ENCODE assay signal across 9 mouse cellular contexts in genomic region chr6:61523748-61524493, GRCm38 (mm10).
DNase-seq lines count a peak whose midpoint lies in the region; ATAC-seq lines count a peak whose summit lies in the region.
"Had no signal": no experiment of that assay in that cellular context is flagged by ENCODE, and none has a peak within 500 bp of the region (broad histone marks: within the 10 kb centered on the region; RNA-seq: fewer than 3 reads in every experiment).

No protein-coding gene starts in this region.

- H3K36me3 ChIP-seq in limb, embryonic 13.5 days, result no peaks in the 10 kb centered on the region
- H3K36me3 ChIP-seq in limb, embryonic 10.5 days, result no peaks in the 10 kb centered on the region
- no peaks in the 10 kb centered on the region for H3K36me3 ChIP-seq in embryonic facial prominence, embryonic 10.5 days (replicated peaks)
- no peaks in the 10 kb centered on the region for H3K36me3 ChIP-seq in limb, embryonic 15.5 days

- H3K9ac ChIP-seq in limb, embryonic 13.5 days, result no peak overlapping the region
- no peak overlapping the region for H3K9ac ChIP-seq in limb, embryonic 15.5 days

- H3K27me3 ChIP-seq in limb, embryonic 13.5 days, result no peaks in the 10 kb centered on the region
- no peaks in the 10 kb centered on the region for H3K27me3 ChIP-seq in limb, embryonic 10.5 days (ENCODE audit: low read depth, poor library complexity, severe bottlenecking)
- no peaks in the 10 kb centered on the region for H3K27me3 ChIP-seq in embryonic facial prominence, embryonic 10.5 days (replicated peaks; ENCODE audit: low read depth, poor library complexity, severe bottlenecking)
- H3K27me3 ChIP-seq in limb, embryonic 15.5 days, result no peaks in the 10 kb centered on the region

- ATAC-seq in limb, embryonic 13.5 days (ENCODE audit: low FRiP score, low read depth), result peak; percentile 54
- 0 out of 2 replicates have a peak, but pooled peaks have one; percentile 24 for ATAC-seq in limb, embryonic 15.5 days (ENCODE audit: insufficient number of reproducible peaks, low FRiP score, low TSS enrichment, low read depth)

- H3K4me2 ChIP-seq in limb, embryonic 13.5 days (replicated peaks), result no peak overlapping the region
- no peak overlapping the region for H3K4me2 ChIP-seq in limb, embryonic 15.5 days

- H3K4me1 ChIP-seq in limb, embryonic 13.5 days, result no peaks in the 10 kb centered on the region
- no peaks in the 10 kb centered on the region for H3K4me1 ChIP-seq in limb, embryonic 10.5 days
- no peaks in the 10 kb centered on the region for H3K4me1 ChIP-seq in embryonic facial prominence, embryonic 10.5 days
- H3K4me1 ChIP-seq in limb, embryonic 15.5 days, result 0 out of 2 replicates have a peak, but pooled peaks cover 3% of the 10 kb centered on the region

- H3K4me3 ChIP-seq in limb, embryonic 13.5 days, result no peak overlapping the region
- no peak overlapping the region for H3K4me3 ChIP-seq in limb, embryonic 10.5 days
- H3K4me3 ChIP-seq in embryonic facial prominence, embryonic 10.5 days, result no peak overlapping the region
- no peak overlapping the region for H3K4me3 ChIP-seq in limb, embryonic 15.5 days

- intact Hi-C loops in left cerebral cortex, postnatal 4 days (cut with DNase I), result no loop called here

- no peaks in the 10 kb centered on the region for H3K9me3 ChIP-seq in limb, embryonic 13.5 days
- no peaks in the 10 kb centered on the region for H3K9me3 ChIP-seq in limb, embryonic 10.5 days (replicated peaks)
- no peaks in the 10 kb centered on the region for H3K9me3 ChIP-seq in embryonic facial prominence, embryonic 10.5 days
- H3K9me3 ChIP-seq in limb, embryonic 15.5 days, result no peaks in the 10 kb centered on the region

- no peak for DNase-seq in limb, embryonic 10.5 days (ENCODE audit: low spot score)
- peak; percentile 80 for DNase-seq in R1 (ENCODE audit: low read depth, low spot score)
- DNase-seq in embryonic facial prominence, embryonic 10.5 days (ENCODE audit: low spot score), result peak; percentile 21
- DNase-seq in left cerebral cortex, postnatal 4 days, result no peak
- no peak for DNase-seq in layer of hippocampus, postnatal 14 days (ENCODE audit: low spot score in 2 of 2)
- DNase-seq: adrenal gland, postnatal 14 days; gastrocnemius, postnatal 14 days had no signal

- H3K27ac ChIP-seq in limb, embryonic 13.5 days, result no peak overlapping the region
- no peak overlapping the region for H3K27ac ChIP-seq in limb, embryonic 10.5 days
- no peak overlapping the region for H3K27ac ChIP-seq in embryonic facial prominence, embryonic 10.5 days (replicated peaks)
- no peak overlapping the region for H3K27ac ChIP-seq in limb, embryonic 15.5 days

- WGBS in limb, embryonic 13.5 days, result 24% methylated on average over 14 of the region's 14 CpGs
- 30% methylated on average over 14 of the region's 14 CpGs for WGBS in limb, embryonic 10.5 days
- 50% methylated on average over 14 of the region's 14 CpGs for WGBS in embryonic facial prominence, embryonic 10.5 days
- 23% methylated on average over 14 of the region's 14 CpGs for WGBS in limb, embryonic 15.5 days

Comparison
In these comparisons a context has a peak if more than half of its experiments do, and no peak if none do; other contexts are left out.
1. DNase-seq: peak in R1 (single experiment) and embryonic facial prominence, embryonic 10.5 days (single experiment); none in limb, embryonic 10.5 days (single experiment), left cerebral cortex, postnatal 4 days (single experiment) and layer of hippocampus, postnatal 14 days (0 of 2).